Mouse (Mus musculus) limb, embryonic 15.5 days (tissue): ENCODE data around the gene Hmcn2. TPM values are rescaled to one million over a fixed set of nuclear protein-coding genes. Genes with fewer than 3 reads are reported as not detected.

Experiments
- ATAC-seq: fragments of 200-750 bp; cut with Nextera tagmentation; 2 replicates; pipeline ENCODE4 v1.8.0; 2017; ENCODE audit warnings: low read depth, moderate TSS enrichment; ENCODE audit not compliant: insufficient number of reproducible peaks, low FRiP score, low TSS enrichment
- H3K27ac ChIP-seq: fragments of 300-500 bp; sonication (generic); 2 replicates; pipeline ENCODE4 v1.5.1; 2015; ENCODE audit warnings: moderate library complexity, mild to moderate bottlenecking, inconsistent platforms
- H3K27me3 ChIP-seq: fragments of 300-500 bp; sonication (generic); 2 replicates; pipeline ENCODE4 v1.6.1; 2015; ENCODE audit warnings: inconsistent platforms
- H3K36me3 ChIP-seq: fragments of 300-500 bp; sonication (generic); 2 replicates; pipeline ENCODE4 v1.6.1; 2015; ENCODE audit warnings: inconsistent platforms
- H3K4me1 ChIP-seq: fragments of 300-500 bp; sonication (generic); 2 replicates; pipeline ENCODE4 v1.6.1; 2015; ENCODE audit warnings: inconsistent platforms
- H3K4me2 ChIP-seq: fragments of 300-500 bp; sonication (generic); 2 replicates; pipeline ENCODE4 v1.6.1; 2015; ENCODE audit warnings: mild to moderate bottlenecking, inconsistent platforms
- H3K4me3 ChIP-seq: fragments of 300-500 bp; sonication (generic); 2 replicates; pipeline ENCODE4 v1.5.1; 2015; ENCODE audit warnings: mild to moderate bottlenecking, inconsistent platforms
- H3K9ac ChIP-seq: fragments of 300-500 bp; sonication (generic); 2 replicates; pipeline ENCODE4 v1.6.1; 2015; ENCODE audit warnings: inconsistent platforms
- H3K9me3 ChIP-seq: fragments of 300-500 bp; sonication (generic); 2 replicates; pipeline ENCODE4 v1.6.1; 2016; ENCODE audit warnings: inconsistent platforms
- WGBS: fragments of 180-500 bp; shearing (Covaris S2); methylation state at CpG from one replicate; pipeline ENCODE4 v1.1.7; 2015; 5-methylcytosine and 5-hydroxymethylcytosine counted together
- polyA plus RNA-seq: library from polyadenylated mRNA; unstranded; fragments of >200 nt; fragmentation: Nextera tagmentation; extraction: Ambion mirVana; gene quantifications from 2 replicates; pipeline ENCODE4 v1.2.1, GENCODE M21; 2015

Hmcn2 gene
- polyA plus RNA-seq, 1 experiment from 2014 or later: 0.32 TPM

DNA sequence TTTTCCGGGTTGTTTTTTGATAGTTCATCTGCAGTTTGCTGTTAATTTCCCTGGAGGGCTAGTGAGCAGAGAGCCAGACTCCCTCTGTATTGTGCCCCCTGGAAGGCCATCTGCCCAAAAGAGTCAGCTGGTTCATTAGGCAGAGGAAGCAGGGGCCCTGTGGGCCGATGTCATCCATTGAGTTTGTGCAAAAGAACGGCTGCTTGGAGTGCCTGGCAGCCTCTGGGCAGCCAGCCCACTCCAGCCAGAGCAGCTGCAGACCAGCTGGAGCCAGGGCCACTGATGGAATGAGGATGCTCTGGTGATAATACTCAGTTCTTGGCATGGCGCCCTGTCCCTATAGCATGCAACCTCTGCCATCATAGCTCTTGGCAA lies 135.2 kb downstream of the Hmcn2 start:
- no peak overlapping the region for H3K4me3 ChIP-seq
- 29% methylated on average over 4 of the region's 4 CpGs for WGBS
- H3K27me3 ChIP-seq: no peaks in the 10 kb centered on the region
- no peaks in the 10 kb centered on the region for H3K9me3 ChIP-seq
- H3K9ac ChIP-seq: no peak overlapping the region
- H3K4me1 ChIP-seq: peaks cover 34% of the 10 kb centered on the region
- ATAC-seq: no peak
- H3K36me3 ChIP-seq: no peaks in the 10 kb centered on the region
- H3K27ac ChIP-seq: peak overlapping the region; percentile 38; the same call in 1 of the 2 replicates
- no peak overlapping the region for H3K4me2 ChIP-seq

DNA sequence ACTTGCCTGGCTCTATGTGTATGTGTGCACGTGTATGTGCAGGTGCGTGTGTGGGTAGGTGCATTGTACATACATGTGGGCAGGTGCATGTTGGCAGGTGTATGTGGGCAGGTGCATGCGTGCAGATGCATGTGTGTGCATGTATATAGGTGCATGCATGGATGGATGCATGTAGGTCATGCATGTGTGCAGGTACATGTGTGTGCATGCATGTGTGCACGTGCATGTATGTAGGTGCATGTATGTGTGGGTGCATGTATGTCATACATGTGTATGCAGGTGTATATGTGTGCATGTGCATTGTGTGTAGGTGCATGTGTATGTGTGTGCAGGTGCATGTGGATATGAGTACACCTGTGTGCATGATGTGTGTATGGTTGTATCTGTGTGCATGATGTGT lies 135.7 kb downstream of the Hmcn2 start:
- Histone ChIP-seq H3K4me1 (peaks cover 39% of the 10 kb centered on the region), H3K27ac (no peak overlapping the region), H3K9ac (no peak overlapping the region), H3K4me3 (no peak overlapping the region), H3K27me3 (no peaks in the 10 kb centered on the region), H3K36me3 (no peaks in the 10 kb centered on the region), H3K4me2 (no peak overlapping the region), H3K9me3 (no peaks in the 10 kb centered on the region)
- WGBS: 91% methylated on average over 4 of the region's 4 CpGs
- no peak; the same call in 1 of the 2 replicates for ATAC-seq

DNA sequence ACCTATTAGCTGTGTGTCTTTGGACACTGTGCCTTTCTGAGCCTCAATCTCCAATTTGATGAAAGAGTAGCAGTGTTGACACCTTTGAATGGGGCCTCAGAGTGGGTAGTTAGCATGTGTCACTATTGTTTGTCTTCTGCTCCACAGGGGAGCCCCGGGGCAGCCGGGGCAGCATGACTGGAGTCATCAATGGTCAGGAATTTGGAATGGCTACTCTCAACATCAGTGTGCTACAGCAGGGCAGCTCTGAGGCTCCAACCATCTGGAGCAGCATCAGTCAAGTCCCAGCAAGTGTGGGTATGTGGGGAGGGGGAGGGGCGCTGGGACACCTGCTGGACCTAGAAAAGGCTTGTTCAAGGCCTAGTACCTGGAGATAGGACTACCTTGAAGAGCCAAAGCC lies 136.4 kb downstream of the Hmcn2 start:
- 41% methylated on average over 3 of the region's 3 CpGs for WGBS
- ATAC-seq: no peak

DNA sequence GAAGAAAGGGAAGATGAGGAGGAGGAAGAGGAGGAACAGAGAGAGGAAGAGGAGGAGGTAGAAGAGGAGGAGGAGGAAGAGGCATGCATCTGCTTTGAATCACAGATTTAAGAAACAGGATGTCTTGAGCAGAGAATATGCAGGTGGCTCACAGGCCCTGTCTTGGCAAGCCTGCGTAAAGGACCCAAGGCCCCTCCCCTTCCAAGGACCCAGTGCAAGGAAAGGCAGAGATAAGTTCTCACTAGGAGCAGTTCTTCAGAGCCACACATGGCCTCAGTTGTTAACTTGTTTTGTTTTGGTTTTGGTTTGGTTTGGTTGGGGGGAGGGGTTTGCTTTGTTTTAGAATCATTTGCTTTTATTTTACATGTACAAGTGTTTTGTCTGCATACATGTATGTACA lies 137.3 kb downstream of the Hmcn2 start:
- no peak overlapping the region for H3K4me2 ChIP-seq
- no peak overlapping the region for H3K4me3 ChIP-seq
- ATAC-seq: no peak
- no peaks in the 10 kb centered on the region for H3K36me3 ChIP-seq
- no peaks in the 10 kb centered on the region for H3K27me3 ChIP-seq
- H3K9ac ChIP-seq: no peak overlapping the region
- H3K27ac ChIP-seq: no peak overlapping the region
- peaks cover 40% of the 10 kb centered on the region for H3K4me1 ChIP-seq
- 21% methylated on average over 1 of the region's 1 CpGs for WGBS
- H3K9me3 ChIP-seq: no peaks in the 10 kb centered on the region

More for the DNA sequence above, 136.4 kb downstream of the Hmcn2 start:
- no peak overlapping the region for H3K4me3 ChIP-seq
- H3K9ac ChIP-seq: no peak overlapping the region
- no peak overlapping the region for H3K27ac ChIP-seq
- H3K4me1 ChIP-seq: peaks cover 40% of the 10 kb centered on the region
- no peak overlapping the region for H3K4me2 ChIP-seq
- H3K27me3 ChIP-seq: no peaks in the 10 kb centered on the region
- H3K36me3 ChIP-seq: no peaks in the 10 kb centered on the region
- no peaks in the 10 kb centered on the region for H3K9me3 ChIP-seq

DNA sequence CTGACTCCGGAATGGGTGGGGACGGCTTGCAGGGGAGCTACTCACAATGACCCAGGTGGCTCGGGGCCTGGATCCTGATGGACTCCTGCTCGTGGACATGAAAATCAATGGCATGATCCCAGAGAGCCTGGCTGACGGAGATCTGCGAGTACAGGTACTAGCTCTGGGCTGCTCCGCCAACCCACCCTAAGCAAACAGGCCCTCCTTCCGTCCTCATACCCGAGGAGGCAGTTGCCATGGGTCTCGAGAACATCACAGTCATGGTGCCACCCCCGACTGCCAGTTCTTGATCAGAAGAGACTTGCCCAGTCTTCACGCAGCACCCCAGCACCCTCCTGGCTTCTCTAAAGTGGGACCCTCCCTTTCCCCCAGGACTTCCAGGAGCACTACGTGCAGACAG lies 138.8 kb downstream of the Hmcn2 start:
- H3K4me1 ChIP-seq: peaks cover 40% of the 10 kb centered on the region
- no peak overlapping the region for H3K4me3 ChIP-seq
- H3K27me3 ChIP-seq: no peaks in the 10 kb centered on the region
- no peak overlapping the region for H3K4me2 ChIP-seq
- no peaks in the 10 kb centered on the region for H3K36me3 ChIP-seq
- 84% methylated on average over 13 of the region's 13 CpGs for WGBS
- 0 out of 2 replicates have a peak overlapping the region, but pooled peaks have one; percentile 77 for H3K27ac ChIP-seq
- H3K9ac ChIP-seq: no peak overlapping the region
- no peaks in the 10 kb centered on the region for H3K9me3 ChIP-seq
- ATAC-seq: no peak

DNA sequence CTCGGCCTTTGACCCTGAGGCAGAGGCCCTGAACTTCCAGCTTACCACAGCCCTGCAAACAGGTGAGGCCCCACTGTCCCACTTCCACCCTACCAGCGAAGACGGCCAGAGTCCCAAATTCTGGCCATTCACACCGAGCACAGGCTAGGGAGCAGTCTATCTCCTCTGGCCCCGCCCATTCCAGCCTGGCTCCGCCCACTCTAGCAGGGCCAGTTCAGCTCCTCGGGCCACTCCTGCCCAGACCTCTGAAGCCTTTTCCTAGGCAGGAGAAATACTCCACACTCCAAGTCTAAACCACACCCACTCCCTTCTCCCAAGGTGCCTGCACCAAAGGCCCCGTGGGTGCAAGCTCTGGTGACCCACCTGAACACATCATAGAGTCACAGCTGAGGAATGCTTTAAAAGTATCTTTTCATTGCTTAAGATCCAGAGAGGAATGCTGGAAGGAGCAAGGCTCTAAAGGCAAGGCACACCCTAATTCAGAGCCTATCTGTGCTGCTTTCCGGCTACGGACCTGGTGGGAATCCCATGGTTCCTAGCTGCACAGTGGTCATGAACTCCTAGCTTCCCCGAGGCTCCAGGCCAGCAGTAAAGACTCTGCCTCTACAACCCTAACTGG lies 139.5 kb downstream of the Hmcn2 start:
- Histone ChIP-seq H3K27me3 (0 out of 2 replicates have a peak, but pooled peaks cover 4% of the 10 kb centered on the region), H3K27ac (peak overlapping the region; percentile 77), H3K4me1 (peaks cover 44% of the 10 kb centered on the region), H3K36me3 (no peaks in the 10 kb centered on the region), H3K4me2 (no peak overlapping the region), H3K9me3 (no peaks in the 10 kb centered on the region), H3K4me3 (no peak overlapping the region), H3K9ac (no peak overlapping the region)
- WGBS: 34% methylated on average over 11 of the region's 11 CpGs
- 0 out of 2 replicates have a peak, but pooled peaks have one; percentile 7 for ATAC-seq

DNA sequence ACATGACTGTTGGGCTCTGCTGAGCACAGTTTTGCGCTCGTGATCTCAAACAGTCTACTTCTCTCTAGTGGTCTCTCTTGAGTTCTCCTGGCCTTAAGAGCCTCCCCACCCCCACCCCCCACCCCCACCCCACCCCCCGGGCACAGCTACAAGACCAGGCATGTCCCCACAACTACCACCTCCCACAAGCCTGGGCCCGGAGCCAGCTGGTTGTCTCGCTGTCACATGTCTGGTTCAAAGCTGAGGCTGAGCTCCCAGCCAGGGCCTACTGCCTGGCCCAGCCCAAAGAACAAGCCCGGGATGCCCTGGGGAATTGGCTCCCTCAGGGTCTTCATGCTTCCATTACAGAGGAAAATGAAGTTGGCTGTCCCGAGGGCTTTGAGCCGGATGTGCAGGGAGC lies 140.1 kb downstream of the Hmcn2 start:
- peak overlapping the region; percentile 77 for H3K27ac ChIP-seq
- no peak overlapping the region for H3K9ac ChIP-seq
- H3K36me3 ChIP-seq: no peaks in the 10 kb centered on the region
- H3K27me3 ChIP-seq: peaks cover 9% of the 10 kb centered on the region
- peaks cover 43% of the 10 kb centered on the region for H3K4me1 ChIP-seq
- WGBS: 42% methylated on average over 8 of the region's 8 CpGs
- no peak for ATAC-seq
- no peak overlapping the region for H3K4me3 ChIP-seq
- H3K4me2 ChIP-seq: no peak overlapping the region
- no peaks in the 10 kb centered on the region for H3K9me3 ChIP-seq

DNA sequence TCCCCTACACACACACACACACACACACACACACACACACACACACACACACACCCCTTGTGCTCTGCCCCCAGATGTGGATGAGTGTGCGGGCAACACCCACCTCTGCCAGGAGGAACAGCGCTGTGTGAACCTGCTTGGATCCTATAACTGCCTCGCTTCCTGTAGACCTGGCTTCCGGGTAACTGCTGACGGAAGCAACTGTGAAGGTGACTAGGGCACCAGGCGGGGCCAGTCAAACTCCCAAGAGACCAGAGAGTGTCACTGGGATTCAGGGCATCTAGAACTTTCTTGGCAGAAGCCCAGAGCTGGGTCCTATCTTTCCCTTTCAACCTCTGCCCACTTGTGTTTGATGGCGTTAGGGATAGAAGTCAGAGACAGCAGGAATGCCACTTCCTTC lies 141.2 kb downstream of the Hmcn2 start:
- Histone ChIP-seq H3K4me1 (peaks cover 38% of the 10 kb centered on the region), H3K4me2 (no peak overlapping the region), H3K27me3 (peaks cover 20% of the 10 kb centered on the region)

DNA sequence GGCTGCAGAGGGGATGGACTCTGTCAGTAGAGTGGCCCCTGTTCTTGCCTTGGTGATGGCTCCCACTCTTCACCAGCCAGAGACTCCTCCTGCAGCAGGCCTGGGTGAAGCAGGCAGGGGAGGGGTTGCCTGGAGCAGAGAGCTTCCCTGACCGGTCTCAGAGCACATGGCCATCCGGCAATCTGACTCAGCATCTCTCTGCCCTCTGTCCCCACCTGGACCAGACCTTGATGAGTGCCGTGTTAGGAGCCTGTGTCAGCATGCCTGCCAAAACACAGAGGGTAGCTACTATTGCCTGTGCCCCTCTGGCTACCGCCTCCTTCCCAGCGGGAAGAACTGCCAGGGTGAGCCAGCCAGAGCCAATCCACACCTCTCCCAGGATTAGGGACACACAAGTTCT lies 144.2 kb downstream of the Hmcn2 start:
- Histone ChIP-seq H3K4me3 (no peak overlapping the region), H3K9me3 (no peaks in the 10 kb centered on the region), H3K27me3 (peaks cover 38% of the 10 kb centered on the region), H3K27ac (no peak overlapping the region), H3K4me1 (peaks cover 31% of the 10 kb centered on the region), H3K9ac (no peak overlapping the region), H3K4me2 (no peak overlapping the region), H3K36me3 (no peaks in the 10 kb centered on the region)
- 40% methylated on average over 5 of the region's 5 CpGs for WGBS
- no peak for ATAC-seq

More for the DNA sequence above, 141.2 kb downstream of the Hmcn2 start:
- Histone ChIP-seq H3K9ac (no peak overlapping the region), H3K4me3 (no peak overlapping the region), H3K36me3 (no peaks in the 10 kb centered on the region), H3K9me3 (no peaks in the 10 kb centered on the region), H3K27ac (no peak overlapping the region)
- 83% methylated on average over 7 of the region's 7 CpGs for WGBS
- ATAC-seq: no peak

DNA sequence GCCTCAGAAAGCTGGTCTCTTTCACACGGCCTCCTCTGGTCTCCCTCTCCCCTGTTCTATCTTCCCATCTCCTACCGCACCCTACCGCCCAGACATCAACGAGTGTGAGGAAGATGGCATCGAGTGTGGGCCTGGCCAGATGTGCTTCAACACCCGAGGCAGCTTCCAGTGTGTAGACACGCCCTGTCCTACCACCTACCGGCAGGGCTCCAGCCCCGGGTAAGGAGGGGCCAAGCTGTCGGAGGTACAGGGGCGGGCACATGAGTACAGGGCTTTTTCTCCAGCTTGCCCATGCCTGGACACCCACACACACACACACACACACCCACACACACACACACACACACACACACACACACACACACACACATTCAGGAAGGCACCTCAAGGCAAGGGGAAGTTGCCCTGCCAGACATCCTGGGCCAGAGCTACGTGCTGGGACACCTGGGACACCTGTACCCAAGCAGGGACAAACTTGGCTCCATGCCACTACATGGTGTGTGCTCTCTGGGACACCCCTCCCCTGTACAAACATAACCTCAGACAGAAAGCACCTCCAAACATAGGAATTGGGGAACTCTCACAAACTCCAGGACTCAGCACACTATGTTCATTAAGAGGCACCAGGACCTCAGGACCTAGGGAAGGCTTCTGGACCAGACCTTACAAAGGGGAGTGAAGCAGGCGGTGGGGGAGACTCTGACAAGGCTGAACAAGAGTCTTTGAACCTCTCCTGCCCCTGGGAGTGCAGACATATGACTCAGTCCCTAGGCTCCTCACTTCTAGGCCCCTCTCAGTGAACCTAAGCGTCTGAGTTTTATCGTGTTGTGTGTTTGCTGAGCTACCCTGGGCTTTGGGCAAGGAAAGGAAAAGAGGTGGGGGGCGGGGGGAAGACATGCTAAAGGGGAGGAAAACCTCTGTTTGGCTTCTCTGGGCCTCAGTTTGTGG lies 145.0 kb downstream of the Hmcn2 start:
- ATAC-seq: peak; percentile 53; the same call in 1 of the 2 replicates
- H3K9me3 ChIP-seq: no peaks in the 10 kb centered on the region
- H3K27me3 ChIP-seq: peaks cover 38% of the 10 kb centered on the region
- no peak overlapping the region for H3K27ac ChIP-seq
- H3K4me3 ChIP-seq: 0 out of 2 replicates have a peak overlapping the region, but pooled peaks have one; percentile 45
- 31% methylated on average over 16 of the region's 16 CpGs for WGBS
- H3K4me2 ChIP-seq: peak overlapping the region; percentile 87
- peaks cover 24% of the 10 kb centered on the region for H3K4me1 ChIP-seq
- no peak overlapping the region for H3K9ac ChIP-seq
- H3K36me3 ChIP-seq: no peaks in the 10 kb centered on the region

DNA sequence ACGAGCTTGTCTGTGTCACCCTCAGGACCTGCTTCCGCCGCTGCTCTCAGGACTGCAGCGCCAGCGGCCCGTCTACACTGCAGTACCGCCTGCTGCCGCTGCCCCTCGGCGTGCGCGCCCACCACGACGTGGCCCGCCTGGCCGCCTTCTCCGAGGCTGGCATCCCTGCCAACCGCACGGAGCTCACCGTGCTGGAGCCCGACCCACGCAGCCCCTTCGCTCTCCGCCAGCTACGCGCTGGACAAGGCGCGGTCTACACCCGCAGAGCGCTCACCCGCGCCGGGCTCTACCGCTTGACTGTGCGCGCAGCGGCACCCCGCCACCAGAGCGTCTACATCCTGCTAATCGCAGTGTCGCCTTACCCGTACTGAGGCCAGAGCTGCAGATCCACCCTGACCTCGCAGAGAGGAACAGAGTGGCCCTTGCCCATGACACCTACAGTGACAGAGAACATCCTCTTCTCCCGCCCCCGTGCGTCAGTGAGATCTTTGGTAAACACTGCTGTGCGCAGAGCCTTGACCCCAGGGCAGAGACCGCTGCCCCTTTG lies 145.9 kb downstream of the Hmcn2 start:
- peaks cover 38% of the 10 kb centered on the region for H3K27me3 ChIP-seq
- no peak overlapping the region for H3K27ac ChIP-seq
- ATAC-seq: no peak
- peak overlapping the region; percentile 31; the same call in 1 of the 2 replicates for H3K9ac ChIP-seq
- no peaks in the 10 kb centered on the region for H3K9me3 ChIP-seq
- H3K4me3 ChIP-seq: peak overlapping the region; percentile 45
- no peaks in the 10 kb centered on the region for H3K36me3 ChIP-seq
- peak overlapping the region; percentile 87 for H3K4me2 ChIP-seq
- 1% methylated on average over 48 of the region's 48 CpGs for WGBS
- peaks cover 17% of the 10 kb centered on the region for H3K4me1 ChIP-seq

DNA sequence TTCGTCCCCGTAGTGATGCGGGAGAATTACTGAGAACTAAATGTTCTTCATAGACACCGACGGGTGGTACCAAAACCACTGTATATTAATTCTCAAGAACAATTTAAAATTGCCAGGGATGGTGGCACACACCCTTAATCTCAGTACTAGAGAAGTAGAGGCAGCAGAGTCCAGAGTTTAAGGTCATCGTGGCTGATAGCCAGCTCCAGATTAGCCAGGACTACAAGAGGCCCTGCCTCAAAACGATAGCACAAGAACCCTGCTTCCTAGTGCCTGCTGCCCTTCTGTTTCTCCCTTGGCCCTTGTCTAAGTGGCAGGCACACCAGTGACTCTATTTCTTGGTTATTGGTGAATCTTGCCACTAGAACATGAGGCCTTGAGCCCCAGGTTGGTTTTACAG lies 146.7 kb downstream of the Hmcn2 start:
- 81% methylated on average over 7 of the region's 7 CpGs for WGBS
- Histone ChIP-seq H3K27me3 (peaks cover 38% of the 10 kb centered on the region), H3K9ac (no peak overlapping the region), H3K27ac (no peak overlapping the region), H3K4me3 (no peak overlapping the region), H3K4me1 (peaks cover 13% of the 10 kb centered on the region), H3K4me2 (no peak overlapping the region), H3K36me3 (no peaks in the 10 kb centered on the region), H3K9me3 (no peaks in the 10 kb centered on the region)
- no peak for ATAC-seq
